Mouse (Mus musculus) liver, embryonic 15.5 days (tissue): Measurements from ENCODE around the gene Zw10. TPM values are rescaled to one million over a fixed set of nuclear protein-coding genes. Genes with fewer than 3 reads are reported as not detected.

Experiments used
- polyA plus RNA-seq: library from polyadenylated mRNA; unstranded; fragments of >200 nt; fragmentation: Nextera tagmentation; extraction: Ambion mirVana; gene quantifications from 2 replicates; pipeline ENCODE4 v1.2.1, GENCODE M21; 2015

The Zw10 gene
- polyA plus RNA-seq, 1 experiment from 2014 or later: 19.8 TPM

Other genes with a start within 250 kb of the Zw10 start
- 0.54 and 0.98 TPM in 2 replicates for gene Zbtb16, start 219.4 kb upstream of the Zw10 start, polyA plus RNA-seq
- not detected in 2 replicates for gene Htr3a, start 144.5 kb upstream of the Zw10 start, polyA plus RNA-seq
- gene Htr3b, start 90.6 kb upstream of the Zw10 start, polyA plus RNA-seq: not detected in 2 replicates
- gene Usp28, start 70.2 kb upstream of the Zw10 start, polyA plus RNA-seq: 3.9 and 5.4 TPM in 2 replicates
- not detected in 2 replicates for gene Tmprss5, start 25.6 kb downstream of the Zw10 start, polyA plus RNA-seq
- not detected in 2 replicates for gene Gm4894, start 194.9 kb downstream of the Zw10 start, polyA plus RNA-seq